Comparison of ENCODE assay signal across 10 mouse cellular contexts in the genomic region with DNA sequence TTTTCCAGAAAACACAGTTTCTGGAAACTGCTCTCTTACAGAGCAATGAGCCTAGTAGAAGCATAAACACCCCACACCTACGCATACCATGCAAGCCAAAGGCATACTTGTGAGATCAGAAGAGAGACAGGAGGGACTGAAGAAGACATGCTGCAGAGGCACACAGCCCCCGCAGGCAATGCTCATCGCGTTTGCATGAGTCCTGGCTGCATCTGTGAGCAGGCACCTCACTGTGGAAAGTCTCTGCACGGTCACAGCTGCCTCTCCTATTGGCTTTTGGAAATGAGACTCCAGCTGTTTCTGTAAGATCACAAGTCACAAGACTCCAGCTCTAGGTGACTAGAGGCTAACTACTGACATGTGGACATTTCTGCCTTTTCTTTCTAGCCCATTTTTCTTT. TPM values are rescaled to one million over a fixed set of nuclear protein-coding genes. Genes with fewer than 3 reads are reported as not detected.
A peak's percentile ranks its signal among the peaks of the same experiment; 100 is the strongest.
DNase-seq lines count a peak whose midpoint lies in the region; ATAC-seq and TF ChIP-seq lines count a peak whose summit lies in the region.
"Had no signal": no experiment of that assay in that cellular context is flagged by ENCODE, and none has a peak within 500 bp of the region (broad histone marks: within the 10 kb centered on the region; RNA-seq: fewer than 3 reads in every experiment).

No protein-coding gene starts in this region.

- H3K4me1 ChIP-seq in heart, embryonic 13.5 days = peaks cover 13% of the 10 kb centered on the region
- H3K4me1 ChIP-seq in liver, adult 2 months (ENCODE audit: control insufficient read depth, insufficient read depth, low read length) = peaks cover 8% of the 10 kb centered on the region
- no peaks in the 10 kb centered on the region; the same call in 1 of the 2 replicates for H3K4me1 ChIP-seq in midbrain, embryonic 15.5 days
- H3K4me1 ChIP-seq: lung, embryonic 15.5 days had no signal

- peak overlapping the region; percentile 3 for H3ac ChIP-seq in C2C12 (ENCODE audit: control insufficient read depth, insufficient read length, low read depth)

- no peaks in the 10 kb centered on the region for H3K79me3 ChIP-seq in C2C12 (ENCODE audit: low read depth)

- H3K27me3 ChIP-seq in heart, embryonic 13.5 days (replicated peaks) = no peaks in the 10 kb centered on the region
- H3K27me3 ChIP-seq in C2C12 (ENCODE audit: control insufficient read depth, insufficient read depth, insufficient read length) = no peaks in the 10 kb centered on the region
- H3K27me3 ChIP-seq in liver, adult 2 months (ENCODE audit: control insufficient read depth, insufficient read depth, low read length) = no peaks in the 10 kb centered on the region
- H3K27me3 ChIP-seq in midbrain, embryonic 15.5 days (replicated peaks) = no peaks in the 10 kb centered on the region
- H3K27me3 ChIP-seq: lung, embryonic 15.5 days had no signal

- no peak for ATAC-seq in heart, embryonic 13.5 days (ENCODE audit: extremely low read depth, insufficient number of reproducible peaks, low FRiP score, low TSS enrichment)
- no peak for ATAC-seq in midbrain, embryonic 15.5 days (replicated peaks)
- no peak for ATAC-seq in monocyte, adult 5-6 weeks (replicated peaks; ENCODE audit: insufficient number of reproducible peaks, low FRiP score, low TSS enrichment, poor library complexity, severe bottlenecking)

- H3K9ac ChIP-seq in heart, embryonic 13.5 days = peak overlapping the region; percentile 33; the same call in 1 of the 2 replicates
- no peak overlapping the region for H3K9ac ChIP-seq in liver, adult 2 months (ENCODE audit: low read depth, low read length)
- no peak overlapping the region for H3K9ac ChIP-seq in midbrain, embryonic 15.5 days
- H3K9ac ChIP-seq: lung, embryonic 15.5 days had no signal

- no peaks in the 10 kb centered on the region for H3K36me3 ChIP-seq in heart, embryonic 13.5 days
- no peaks in the 10 kb centered on the region for H3K36me3 ChIP-seq in C2C12 (ENCODE audit: control insufficient read depth, insufficient read depth)
- H3K36me3 ChIP-seq in liver, adult 2 months (ENCODE audit: control insufficient read depth, insufficient read depth, low read length) = no peaks in the 10 kb centered on the region
- no peaks in the 10 kb centered on the region for H3K36me3 ChIP-seq in midbrain, embryonic 15.5 days (replicated peaks)
- H3K36me3 ChIP-seq: lung, embryonic 15.5 days had no signal

- no peak for TF ChIP-seq CTCF in C2C12 (IDR thresholded peaks at IDR 0.05; ENCODE audit: control insufficient read depth, insufficient read depth, insufficient read length)
- no peak for TF ChIP-seq CTCF in liver, adult 2 months (IDR thresholded peaks at IDR 0.05; ENCODE audit: low read depth, low read length)

- DNase-seq in heart, postnatal 10 days = no peak
- peak; percentile 36 for DNase-seq in embryo, embryonic 11 days
- no peak for DNase-seq in liver, adult 2 months (ENCODE audit: extremely low read depth, low read depth, low spot score)
- DNase-seq in cerebellum, postnatal 25 days = no peak

- no peaks in the 10 kb centered on the region for H3K79me2 ChIP-seq in C2C12 (ENCODE audit: control insufficient read depth, insufficient read depth)
- no peaks in the 10 kb centered on the region for H3K79me2 ChIP-seq in liver, adult 2 months (ENCODE audit: control insufficient read depth, insufficient read depth, low read length)

- no peaks in the 10 kb centered on the region for H3K9me3 ChIP-seq in heart, embryonic 13.5 days
- no peaks in the 10 kb centered on the region for H3K9me3 ChIP-seq in midbrain, embryonic 15.5 days
- H3K9me3 ChIP-seq: lung, embryonic 15.5 days had no signal

- intact Hi-C loops in heart, postnatal 10 days (cut with DNase I) = no loop called here

- WGBS in heart, embryonic 13.5 days = 18% methylated on average over 5 of the region's 5 CpGs
- 11% methylated on average over 5 of the region's 5 CpGs for WGBS in liver, adult 2 months
- WGBS in midbrain, embryonic 15.5 days = 30% methylated on average over 5 of the region's 5 CpGs

- H3K27ac ChIP-seq in heart, embryonic 13.5 days (replicated peaks) = peak overlapping the region; percentile 64
- peak overlapping the region; percentile 80 for H3K27ac ChIP-seq in liver, adult 2 months (replicated peaks; ENCODE audit: insufficient read depth, low read depth, low read length)
- H3K27ac ChIP-seq in midbrain, embryonic 15.5 days = no peak overlapping the region
- H3K27ac ChIP-seq: lung, embryonic 15.5 days had no signal

- no peak for TF ChIP-seq POLR2A in liver, adult 2 months (IDR thresholded peaks at IDR 0.05; ENCODE audit: extremely low read depth, insufficient read depth, low read length)

- H3K4me3 ChIP-seq in heart, embryonic 13.5 days = no peak overlapping the region
- no peak overlapping the region for H3K4me3 ChIP-seq in C2C12 (ENCODE audit: insufficient read depth, poor library complexity, severe bottlenecking)
- no peak overlapping the region for H3K4me3 ChIP-seq in liver, adult 2 months (ENCODE audit: insufficient read depth, low read depth, low read length)
- H3K4me3 ChIP-seq in midbrain, embryonic 15.5 days = no peak overlapping the region
- H3K4me3 ChIP-seq: lung, embryonic 15.5 days had no signal

- H3K4me2 ChIP-seq in heart, embryonic 13.5 days = peak overlapping the region; percentile 40
- no peak overlapping the region for H3K4me2 ChIP-seq in midbrain, embryonic 15.5 days
- H3K4me2 ChIP-seq: lung, embryonic 15.5 days had no signal

TF ChIP-seq in C2C12, 6 proteins besides CTCF, POLR2A, EP300 and RAD21:
- TF ChIP-seq MYOD1 (IDR thresholded peaks at IDR 0.05; ENCODE audit: control insufficient read depth, insufficient read length, low read depth) = peak; percentile 26
- TF ChIP-seq USF1 (IDR thresholded peaks at IDR 0.05; ENCODE audit: low read depth) = no peak

RNA-seq across cellular contexts. Expression of gene Gm9844, which starts 11.9 kb away (rescaled TPM):
- polyA plus RNA-seq in heart, embryonic 13.5 days (2015; fragmentation: Nextera tagmentation; extraction: Ambion mirVana) = 10.6 and 11.8 TPM in 2 replicates
- total RNA-seq in heart, postnatal 10 days (2021) = 1 to 10 TPM in 1 of 2 experiments, not detected in 1; 2.3 TPM
- polyA plus RNA-seq in C2C12 (2012; fragmentation: generic; extraction: Trizol) = 25.5 TPM
- not detected in 2 replicates for total RNA-seq in liver, adult 2 months (2014; rRNA removed)
- polyA plus RNA-seq in liver, adult 2 months (2012; rRNA removed) = not detected in 2 replicates
- 34.4 and 34.5 TPM in 2 replicates for polyA plus RNA-seq in midbrain, embryonic 15.5 days (2015; fragmentation: Nextera tagmentation; extraction: Ambion mirVana)
- total RNA-seq in monocyte, adult 5-6 weeks (2017) = 16.3 to 23.7 TPM (median 19.1 TPM) in 3 replicates

RNA-seq across cellular contexts. Expression of gene Lypd4, which starts 19.6 kb away (rescaled TPM):
- polyA plus RNA-seq in heart, embryonic 13.5 days (2015; fragmentation: Nextera tagmentation; extraction: Ambion mirVana) = not detected in 2 replicates
- not detected for total RNA-seq in heart, postnatal 10 days (2021)
- polyA plus RNA-seq in C2C12 (2012; fragmentation: generic; extraction: Trizol) = not detected
- total RNA-seq in liver, adult 2 months (2014; rRNA removed) = not detected in 2 replicates
- polyA plus RNA-seq in liver, adult 2 months (2012; rRNA removed) = not detected in 2 replicates
- polyA plus RNA-seq in midbrain, embryonic 15.5 days (2015; fragmentation: Nextera tagmentation; extraction: Ambion mirVana) = 0.13 TPM in 1 of 2 replicates, not detected in the other
- total RNA-seq in monocyte, adult 5-6 weeks (2017) = not detected in 3 replicates
- polyA plus RNA-seq: lung, embryonic 15.5 days; stomach, embryonic 14.5 days had no signal

RNA-seq across cellular contexts. Expression of gene Dmrtc2, which starts 19.7 kb away (rescaled TPM):
- 0.08 TPM in 1 of 2 replicates, not detected in the other for polyA plus RNA-seq in heart, embryonic 13.5 days (2015; fragmentation: Nextera tagmentation; extraction: Ambion mirVana)
- total RNA-seq in heart, postnatal 10 days (2021) = not detected
- not detected for polyA plus RNA-seq in C2C12 (2012; fragmentation: generic; extraction: Trizol)
- total RNA-seq in liver, adult 2 months (2014; rRNA removed) = not detected in 2 replicates
- polyA plus RNA-seq in liver, adult 2 months (2012; rRNA removed) = not detected in 2 replicates
- polyA plus RNA-seq in midbrain, embryonic 15.5 days (2015; fragmentation: Nextera tagmentation; extraction: Ambion mirVana) = 0.13 and 0.41 TPM in 2 replicates
- total RNA-seq in monocyte, adult 5-6 weeks (2017) = not detected in 3 replicates
- polyA plus RNA-seq: lung, embryonic 15.5 days; stomach, embryonic 14.5 days had no signal

RNA-seq across cellular contexts. Expression of gene Rps19, which starts 34.0 kb away (rescaled TPM):
- 1,220 and 1,401 TPM in 2 replicates for polyA plus RNA-seq in heart, embryonic 13.5 days (2015; fragmentation: Nextera tagmentation; extraction: Ambion mirVana)
- 100 to 1,000 TPM; 752 to 777 TPM for total RNA-seq in heart, postnatal 10 days (2021)
- polyA plus RNA-seq in C2C12 (2012; fragmentation: generic; extraction: Trizol) = 3,185 TPM
- 205 and 255 TPM in 2 replicates for total RNA-seq in liver, adult 2 months (2014; rRNA removed)
- 191 and 262 TPM in 2 replicates for polyA plus RNA-seq in liver, adult 2 months (2012; rRNA removed)
- 1,081 and 1,108 TPM in 2 replicates for polyA plus RNA-seq in midbrain, embryonic 15.5 days (2015; fragmentation: Nextera tagmentation; extraction: Ambion mirVana)
- 599 to 964 TPM (median 888 TPM) in 3 replicates for total RNA-seq in monocyte, adult 5-6 weeks (2017)

RNA-seq across cellular contexts. Expression of gene Cd79a, which starts 47.0 kb away (rescaled TPM):
- polyA plus RNA-seq in heart, embryonic 13.5 days (2015; fragmentation: Nextera tagmentation; extraction: Ambion mirVana) = 0.25 and 0.39 TPM in 2 replicates
- 1 to 10 TPM; 1.3 to 1.8 TPM for total RNA-seq in heart, postnatal 10 days (2021)
- polyA plus RNA-seq in C2C12 (2012; fragmentation: generic; extraction: Trizol) = 0.09 TPM
- total RNA-seq in liver, adult 2 months (2014; rRNA removed) = 0.18 and 0.60 TPM in 2 replicates
- polyA plus RNA-seq in liver, adult 2 months (2012; rRNA removed) = 2.0 and 5.7 TPM in 2 replicates
- polyA plus RNA-seq in midbrain, embryonic 15.5 days (2015; fragmentation: Nextera tagmentation; extraction: Ambion mirVana) = 0.42 and 0.49 TPM in 2 replicates
- total RNA-seq in monocyte, adult 5-6 weeks (2017) = 26.8 to 46.7 TPM (median 35.0 TPM) in 3 replicates

Comparison
In these comparisons a context has a peak if more than half of its experiments do, and no peak if none do; other contexts are left out.
1. RNA of gene Gm9844, which starts 11.9 kb away (polyA plus RNA-seq): 34.4 to 34.5 TPM in midbrain, embryonic 15.5 days, 25.5 TPM in C2C12 (single experiment) and 10.6 to 11.8 TPM in heart, embryonic 13.5 days; not detected in liver, adult 2 months; every median in the first group is over 10 times any median in the second.